Mouse (Mus musculus) embryonic facial prominence, embryonic 13.5 days (tissue): Measurements from ENCODE around the gene Gipc1. TPM values are rescaled to one million over a fixed set of nuclear protein-coding genes. Genes with fewer than 3 reads are reported as not detected.

ENCODE experiments used
- ATAC-seq: fragments of 200-750 bp; cut with Nextera tagmentation; 2 replicates; pipeline ENCODE4 v1.8.0; 2017; ENCODE audit warnings: low read depth; ENCODE audit not compliant: insufficient number of reproducible peaks, insufficient read depth, low FRiP score, low TSS enrichment
- H3K27ac ChIP-seq: fragments of 300-500 bp; sonication (generic); 2 replicates; pipeline ENCODE4 v1.5.1; 2015; ENCODE audit warnings: moderate library complexity, mild to moderate bottlenecking, inconsistent platforms
- H3K27me3 ChIP-seq: fragments of 300-500 bp; sonication (generic); 2 replicates; pipeline ENCODE4 v1.6.1; 2015; ENCODE audit warnings: mild to moderate bottlenecking, inconsistent platforms
- H3K36me3 ChIP-seq: fragments of 300-500 bp; sonication (generic); 2 replicates; pipeline ENCODE4 v1.6.1; 2015; ENCODE audit warnings: mild to moderate bottlenecking, inconsistent platforms
- H3K4me1 ChIP-seq: fragments of 300-500 bp; sonication (generic); 2 replicates; pipeline ENCODE4 v1.6.1; 2015; ENCODE audit warnings: inconsistent platforms
- H3K4me2 ChIP-seq: fragments of 300-500 bp; sonication (generic); 2 replicates; pipeline ENCODE4 v1.6.1; 2015; ENCODE audit warnings: moderate library complexity, mild to moderate bottlenecking, inconsistent platforms
- H3K4me3 ChIP-seq: fragments of 300-500 bp; sonication (generic); 2 replicates; pipeline ENCODE4 v1.5.1; 2015; ENCODE audit warnings: mild to moderate bottlenecking, inconsistent platforms
- H3K9ac ChIP-seq: fragments of 300-500 bp; sonication (generic); 2 replicates; pipeline ENCODE4 v1.6.1; 2015; ENCODE audit warnings: mild to moderate bottlenecking, inconsistent platforms
- H3K9me3 ChIP-seq: fragments of 300-500 bp; sonication (generic); 2 replicates; pipeline ENCODE4 v1.6.1; 2016; ENCODE audit warnings: inconsistent platforms
- WGBS: fragments of 180-500 bp; shearing (Covaris S2); methylation state at CpG from one replicate; pipeline ENCODE4 v1.1.7; 2015; ENCODE audit warnings: mixed read lengths; 5-methylcytosine and 5-hydroxymethylcytosine counted together
- polyA plus RNA-seq: library from polyadenylated mRNA; unstranded; fragments of >200 nt; fragmentation: Nextera tagmentation; extraction: Ambion mirVana; gene quantifications from 2 replicates; pipeline ENCODE4 v1.2.1, GENCODE M21; 2015

Gene Gipc1
- polyA plus RNA-seq, 1 experiment from 2014 or later, result 190 TPM

DNA sequence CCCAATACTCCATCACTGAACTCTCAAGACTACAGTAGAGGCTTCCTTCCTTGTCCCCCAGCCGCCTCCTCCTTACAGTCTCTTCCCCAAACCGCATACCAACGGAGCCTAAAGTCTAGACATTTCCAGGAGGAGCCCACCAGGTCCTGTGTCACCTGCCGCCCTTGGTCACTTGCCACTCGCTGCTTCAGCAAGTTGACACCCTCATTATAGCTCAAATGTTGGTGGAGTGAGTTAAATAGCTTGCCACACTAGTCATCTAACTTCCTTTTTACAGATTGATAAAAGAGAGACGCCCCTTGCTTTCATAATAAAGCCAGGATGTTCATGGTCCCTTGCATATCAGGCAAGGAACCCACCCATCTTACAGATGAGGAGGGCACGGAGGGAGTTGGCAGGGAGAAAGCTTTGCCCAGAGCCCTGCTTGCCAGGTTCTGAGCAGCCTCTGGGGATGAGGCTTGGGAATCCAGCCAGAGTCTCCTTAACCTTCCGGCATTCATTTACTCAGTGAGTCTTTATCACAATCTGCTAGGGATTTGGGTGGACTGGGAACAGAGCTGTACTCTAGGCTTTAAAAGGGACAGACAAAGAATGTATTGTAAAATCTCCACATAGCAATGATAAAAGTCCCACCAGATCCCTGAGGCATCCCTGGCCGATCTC lies 48.1 kb downstream of the Gipc1 start:
- no peaks in the 10 kb centered on the region for H3K27me3 ChIP-seq
- peak overlapping the region; percentile 93 for H3K4me2 ChIP-seq
- no peak for ATAC-seq
- no peaks in the 10 kb centered on the region for H3K9me3 ChIP-seq
- H3K27ac ChIP-seq, result no peak overlapping the region
- H3K4me1 ChIP-seq, result peaks cover 36% of the 10 kb centered on the region
- peak overlapping the region; percentile 3; the same call in 1 of the 2 replicates for H3K9ac ChIP-seq
- WGBS, result 54% methylated on average over 9 of the region's 9 CpGs
- no peak overlapping the region for H3K4me3 ChIP-seq
- H3K36me3 ChIP-seq, result no peaks in the 10 kb centered on the region

DNA sequence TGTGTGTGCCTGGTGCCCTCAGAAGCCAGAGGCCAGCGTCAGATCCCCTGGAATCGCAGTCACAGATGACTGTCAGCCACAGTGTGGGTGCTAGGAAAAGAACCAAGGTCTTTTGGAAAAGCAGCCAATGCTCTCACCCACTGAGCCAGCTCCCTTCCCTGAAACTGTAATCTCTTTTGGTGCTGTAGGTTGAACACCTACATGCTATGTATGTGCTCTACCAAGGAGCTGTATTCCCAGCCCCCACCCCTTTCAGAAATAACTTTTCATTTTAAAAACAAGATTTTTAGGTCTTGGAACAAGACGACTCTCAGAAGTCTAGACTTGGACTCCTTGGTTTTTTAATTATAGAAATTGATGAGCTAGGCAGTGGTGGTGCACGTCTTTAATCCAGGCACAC lies 50.9 kb downstream of the Gipc1 start:
- Histone ChIP-seq H3K36me3 (no peaks in the 10 kb centered on the region), H3K9ac (no peak overlapping the region), H3K9me3 (no peaks in the 10 kb centered on the region), H3K4me3 (no peak overlapping the region), H3K27me3 (no peaks in the 10 kb centered on the region), H3K4me2 (no peak overlapping the region), H3K27ac (no peak overlapping the region), H3K4me1 (peaks cover 18% of the 10 kb centered on the region)
- 80% methylated on average over 4 of the region's 4 CpGs for WGBS
- no peak for ATAC-seq

DNA sequence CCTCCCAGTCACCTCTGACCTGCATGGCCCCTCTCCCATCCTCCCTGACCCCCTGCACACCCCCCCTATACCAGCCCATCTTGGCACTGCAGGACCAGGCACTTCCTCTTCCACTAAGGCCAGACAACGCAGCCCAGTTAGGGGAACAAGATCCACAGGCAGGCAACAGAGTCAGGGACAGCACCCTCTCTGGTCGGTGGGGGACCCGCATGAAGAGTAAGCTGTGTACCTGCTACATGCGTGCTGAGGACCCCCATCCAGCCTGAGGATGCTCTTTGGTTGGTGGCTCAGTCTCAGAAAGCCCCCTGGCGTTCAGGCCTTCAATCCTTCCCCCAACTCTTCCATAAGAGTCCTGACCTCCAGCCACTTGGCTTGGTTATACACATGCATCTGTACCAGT lies 53.9 kb downstream of the Gipc1 start:
- Histone ChIP-seq H3K36me3 (no peaks in the 10 kb centered on the region), H3K27me3 (no peaks in the 10 kb centered on the region), H3K4me1 (no peaks in the 10 kb centered on the region), H3K4me3 (no peak overlapping the region), H3K9ac (no peak overlapping the region), H3K27ac (no peak overlapping the region), H3K9me3 (no peaks in the 10 kb centered on the region), H3K4me2 (no peak overlapping the region)
- no peak for ATAC-seq
- WGBS, result 67% methylated on average over 5 of the region's 5 CpGs

DNA sequence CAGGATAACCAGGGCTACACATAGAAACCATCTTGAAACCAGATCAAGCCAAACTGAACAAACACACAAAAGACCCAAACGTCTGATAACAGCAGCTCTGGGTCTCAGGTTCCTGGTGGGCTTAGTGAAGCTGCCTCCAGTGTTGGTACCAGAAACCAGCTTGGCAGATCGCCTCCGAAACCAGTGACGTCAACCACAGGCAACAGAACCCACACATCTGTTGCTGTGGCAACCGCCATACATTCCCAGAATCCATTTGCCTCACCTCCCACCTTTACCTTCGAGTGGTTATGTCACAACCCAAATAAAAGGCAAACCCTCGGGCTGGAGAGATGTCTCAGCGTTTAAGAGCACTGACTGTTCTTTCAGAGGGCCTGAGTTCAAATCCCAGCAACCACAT lies 55.1 kb downstream of the Gipc1 start:
- WGBS, result 69% methylated on average over 8 of the region's 8 CpGs
- Histone ChIP-seq H3K9me3 (no peaks in the 10 kb centered on the region), H3K9ac (no peak overlapping the region), H3K4me2 (no peak overlapping the region), H3K27ac (no peak overlapping the region), H3K36me3 (no peaks in the 10 kb centered on the region), H3K27me3 (no peaks in the 10 kb centered on the region), H3K4me3 (no peak overlapping the region), H3K4me1 (no peaks in the 10 kb centered on the region)
- no peak for ATAC-seq

Other genes starting within 250 kb of the Gipc1 start
- gene Scoc, start 194.3 kb upstream of the Gipc1 start, polyA plus RNA-seq, result 133 and 138 TPM in 2 replicates
- 0.23 TPM in 1 of 2 replicates, not detected in the other for gene Olfr370, start 116.9 kb upstream of the Gipc1 start, polyA plus RNA-seq
- 304 and 312 TPM in 2 replicates for gene Ndufb7, start 86.0 kb upstream of the Gipc1 start, polyA plus RNA-seq
- 545 and 624 TPM in 2 replicates for gene Tecr, start 44.7 kb upstream of the Gipc1 start, polyA plus RNA-seq
- gene Dnajb1, start 44.5 kb upstream of the Gipc1 start, polyA plus RNA-seq, result 63.2 and 68.8 TPM in 2 replicates
- 1.5 and 2.1 TPM in 2 replicates for gene Ptger1, start 14.0 kb downstream of the Gipc1 start, polyA plus RNA-seq
- gene Pkn1, start 46.5 kb downstream of the Gipc1 start, polyA plus RNA-seq, result 23.5 and 24.0 TPM in 2 replicates
- gene Ddx39, start 62.5 kb downstream of the Gipc1 start, polyA plus RNA-seq, result 131 and 148 TPM in 2 replicates
- 27.1 and 27.7 TPM in 2 replicates for gene Adgre5, start 88.6 kb downstream of the Gipc1 start, polyA plus RNA-seq
- 30.5 and 31.6 TPM in 2 replicates for gene Adgrl1, start 247.4 kb downstream of the Gipc1 start, polyA plus RNA-seq